Mouse (Mus musculus) hindbrain, embryonic 15.5 days (tissue): ENCODE measurements around the gene Mark3. TPM values are rescaled to one million over a fixed set of nuclear protein-coding genes. Genes with fewer than 3 reads are reported as not detected.
"Not testable (repeated sequence)": the region's sequence is repeated elsewhere in the genome, so short reads cannot be mapped to it uniquely, and the experiment has no call there.

Experiments used
- ATAC-seq: fragments of 200-750 bp; cut with Nextera tagmentation; 2 replicates; pipeline ENCODE4 v1.8.0; 2017; ENCODE audit warnings: low read depth, moderate number of reproducible peaks, moderate TSS enrichment; ENCODE audit not compliant: low FRiP score
- H3K27ac ChIP-seq: fragments of 300-500 bp; sonication (generic); replicated peaks from 2 replicates; pipeline ENCODE4 v1.5.1; 2015; ENCODE audit warnings: mild to moderate bottlenecking, inconsistent platforms
- H3K27me3 ChIP-seq: fragments of 300-500 bp; sonication (generic); 2 replicates; pipeline ENCODE4 v1.6.1; 2015; ENCODE audit warnings: control low read depth, inconsistent platforms
- H3K36me3 ChIP-seq: fragments of 300-500 bp; sonication (generic); 2 replicates; pipeline ENCODE4 v1.6.1; 2015; ENCODE audit warnings: control low read depth, inconsistent platforms
- H3K4me1 ChIP-seq: fragments of 300-500 bp; sonication (generic); replicated peaks from 2 replicates; pipeline ENCODE4 v1.6.1; 2015; ENCODE audit warnings: control low read depth, inconsistent platforms
- H3K4me2 ChIP-seq: fragments of 300-500 bp; sonication (generic); 2 replicates; pipeline ENCODE4 v1.6.1; 2015; ENCODE audit warnings: moderate library complexity, mild to moderate bottlenecking, inconsistent platforms
- H3K4me3 ChIP-seq: fragments of 300-500 bp; sonication (generic); 2 replicates; pipeline ENCODE4 v1.5.1; 2015; ENCODE audit warnings: mild to moderate bottlenecking, inconsistent platforms
- H3K9ac ChIP-seq: fragments of 300-500 bp; sonication (generic); 2 replicates; pipeline ENCODE4 v1.6.1; 2015; ENCODE audit warnings: inconsistent platforms
- H3K9me3 ChIP-seq: fragments of 300-500 bp; sonication (generic); 2 replicates; pipeline ENCODE4 v1.6.1; 2016; ENCODE audit warnings: control low read depth, inconsistent platforms
- WGBS: fragments of 180-500 bp; shearing (Covaris S2); methylation state at CpG from one replicate; pipeline ENCODE4 v1.1.7; 2015; 5-methylcytosine and 5-hydroxymethylcytosine counted together
- polyA plus RNA-seq: library from polyadenylated mRNA; unstranded; fragments of >200 nt; fragmentation: Nextera tagmentation; extraction: Ambion mirVana; gene quantifications from 2 replicates; pipeline ENCODE4 v1.2.1, GENCODE M21; 2015

Mark3 gene
- polyA plus RNA-seq, 1 experiment from 2014 or later, result 52.2 TPM

DNA sequence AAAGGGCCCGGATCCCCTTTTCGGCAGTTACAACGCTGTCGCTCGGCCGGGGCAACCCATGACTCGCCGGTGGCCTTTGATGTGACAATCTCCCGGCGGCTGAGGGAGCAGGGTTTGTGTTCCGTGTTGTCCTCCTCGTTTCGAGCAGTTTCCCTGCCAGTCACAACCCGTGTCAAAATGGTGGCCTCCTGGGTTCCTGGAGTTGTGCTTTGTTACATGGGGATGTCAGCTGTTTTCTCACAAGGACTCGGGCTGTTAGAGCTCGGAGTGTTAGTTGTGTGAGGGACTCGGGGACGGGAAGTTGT, 35.3 kb upstream of the Mark3 start:
- H3K9ac ChIP-seq, result peak overlapping the region; percentile 96
- peak overlapping the region; percentile 98 for H3K4me3 ChIP-seq
- H3K27ac ChIP-seq, result peak overlapping the region; percentile 99
- H3K36me3 ChIP-seq, result peaks cover 47% of the 10 kb centered on the region
- H3K9me3 ChIP-seq, result no peaks in the 10 kb centered on the region
- no peaks in the 10 kb centered on the region for H3K27me3 ChIP-seq
- peaks cover 32% of the 10 kb centered on the region for H3K4me1 ChIP-seq
- WGBS, result 1% methylated on average over 18 of the region's 18 CpGs
- peak overlapping the region; percentile 81 for H3K4me2 ChIP-seq
- ATAC-seq, result no peak

DNA sequence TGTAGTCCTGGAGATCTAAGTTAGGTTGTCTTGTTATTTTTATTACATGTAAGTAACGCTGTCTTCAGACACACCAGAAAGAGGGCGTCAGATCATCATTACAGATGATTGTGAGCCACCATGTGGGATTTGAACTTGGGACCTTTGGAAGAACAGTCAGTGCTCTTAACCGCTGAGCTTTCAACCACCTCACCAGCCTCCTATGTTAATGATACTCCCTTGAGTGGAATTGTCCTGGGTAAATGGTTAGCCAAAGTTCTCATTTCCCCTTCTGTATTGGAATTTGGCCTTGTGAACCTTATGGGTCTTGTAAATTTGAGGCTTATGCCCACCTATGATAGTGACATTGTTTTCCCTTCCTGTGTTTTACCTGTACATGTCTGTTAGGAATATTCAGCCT, 27.3 kb upstream of the Mark3 start:
- no peaks in the 10 kb centered on the region for H3K9me3 ChIP-seq
- no peak for ATAC-seq
- H3K4me3 ChIP-seq, result no peak overlapping the region
- H3K4me1 ChIP-seq, result no peaks in the 10 kb centered on the region
- no peak overlapping the region for H3K9ac ChIP-seq
- 95% methylated on average over 3 of the region's 3 CpGs for WGBS
- H3K27me3 ChIP-seq, result no peaks in the 10 kb centered on the region
- no peak overlapping the region for H3K27ac ChIP-seq
- H3K36me3 ChIP-seq, result peaks cover 54% of the 10 kb centered on the region
- H3K4me2 ChIP-seq, result no peak overlapping the region

DNA sequence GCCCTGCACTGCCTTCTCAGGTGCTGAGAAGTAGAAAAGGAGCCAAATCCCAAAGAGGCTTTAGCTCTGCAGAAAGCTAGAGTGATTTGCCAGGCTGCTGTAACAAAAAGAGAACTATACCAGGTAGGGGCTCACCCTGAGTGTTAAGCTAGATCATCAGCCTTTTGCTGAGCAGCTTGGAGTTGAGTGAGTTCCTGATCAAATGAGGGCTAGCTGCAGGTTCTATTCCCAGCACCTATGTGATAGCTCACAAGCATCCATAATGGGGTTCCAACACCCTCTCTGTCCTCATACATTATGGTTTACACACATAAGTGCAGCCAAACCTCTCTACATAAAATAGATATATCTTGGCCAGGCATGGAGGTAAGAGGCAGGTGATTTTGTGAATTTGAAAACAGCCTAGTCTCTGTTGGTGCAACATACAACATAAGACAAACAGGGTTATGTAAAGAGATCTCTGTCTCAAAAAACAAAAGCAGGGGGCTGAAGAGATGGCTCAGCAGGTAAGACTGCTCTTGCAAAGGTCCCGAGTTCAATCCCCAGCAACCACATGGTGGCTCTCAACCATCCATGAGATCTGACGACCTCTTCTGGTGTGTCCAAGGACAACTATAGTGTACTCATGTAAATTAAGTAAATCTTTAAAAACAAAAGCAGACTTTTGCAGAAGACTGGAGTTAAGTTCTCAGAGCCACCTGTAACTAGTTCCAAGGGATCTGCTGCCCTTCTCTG, 25.6 kb upstream of the Mark3 start:
- Histone ChIP-seq H3K4me1 (no peaks in the 10 kb centered on the region), H3K27ac (no peak overlapping the region), H3K4me3 (no peak overlapping the region), H3K36me3 (peaks cover 37% of the 10 kb centered on the region), H3K9me3 (no peaks in the 10 kb centered on the region), H3K9ac (no peak overlapping the region), H3K4me2 (no peak overlapping the region), H3K27me3 (no peaks in the 10 kb centered on the region)
- ATAC-seq, result no peak
- WGBS, result 60% methylated on average over 2 of the region's 2 CpGs

DNA sequence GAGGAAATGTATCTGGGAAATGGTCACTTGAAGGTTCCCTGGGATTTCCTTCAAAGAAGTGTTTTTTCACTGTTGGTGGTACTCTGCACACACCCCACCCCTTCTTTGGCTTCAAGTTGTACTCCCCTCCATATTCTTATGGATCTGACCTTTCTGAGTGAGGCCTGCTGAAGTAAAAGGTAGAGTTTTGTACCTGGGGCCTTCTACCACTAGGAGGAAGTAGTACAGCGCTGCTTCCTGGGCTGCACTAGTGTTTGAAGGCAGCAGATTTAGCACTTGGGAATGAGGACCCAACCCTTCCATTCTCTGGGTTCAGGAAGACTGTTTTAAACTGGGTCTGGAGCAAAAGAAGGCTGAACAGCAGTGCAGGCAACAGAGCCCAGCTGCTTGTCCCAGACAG, 23.6 kb upstream of the Mark3 start:
- H3K4me1 ChIP-seq, result no peaks in the 10 kb centered on the region
- H3K4me3 ChIP-seq, result no peak overlapping the region
- H3K9me3 ChIP-seq, result no peaks in the 10 kb centered on the region
- ATAC-seq, result no peak
- peaks cover 22% of the 10 kb centered on the region for H3K36me3 ChIP-seq
- no peak overlapping the region for H3K4me2 ChIP-seq
- H3K9ac ChIP-seq, result no peak overlapping the region
- no peak overlapping the region for H3K27ac ChIP-seq
- H3K27me3 ChIP-seq, result no peaks in the 10 kb centered on the region
- WGBS, result 54% methylated on average over 1 of the region's 1 CpGs

DNA sequence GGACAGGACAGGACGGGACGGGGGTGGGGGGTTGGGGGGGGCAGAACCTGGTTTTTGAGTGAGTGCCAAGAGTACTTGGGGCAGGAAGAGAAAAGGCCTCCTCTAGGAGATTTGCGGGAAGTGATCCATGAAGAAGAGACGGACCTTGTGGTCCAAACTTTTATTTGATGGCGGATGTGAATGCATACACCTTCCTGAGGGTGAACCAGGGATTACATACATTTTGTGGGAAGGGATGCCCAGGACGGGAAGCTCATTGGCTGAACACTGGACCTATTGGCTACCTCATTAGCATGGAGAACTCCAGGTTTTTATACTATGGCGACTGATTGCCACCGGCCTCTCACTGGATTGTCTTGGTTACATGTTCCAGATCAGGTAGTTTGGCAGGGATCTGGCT, 22.0 kb upstream of the Mark3 start:
- no peaks in the 10 kb centered on the region for H3K27me3 ChIP-seq
- H3K9me3 ChIP-seq, result no peaks in the 10 kb centered on the region
- H3K4me1 ChIP-seq, result no peaks in the 10 kb centered on the region
- no peak overlapping the region for H3K27ac ChIP-seq
- H3K4me2 ChIP-seq, result no peak overlapping the region
- H3K4me3 ChIP-seq, result no peak overlapping the region
- H3K9ac ChIP-seq, result no peak overlapping the region
- H3K36me3 ChIP-seq, result peaks cover 12% of the 10 kb centered on the region
- WGBS, result 77% methylated on average over 8 of the region's 8 CpGs
- no peak for ATAC-seq

DNA sequence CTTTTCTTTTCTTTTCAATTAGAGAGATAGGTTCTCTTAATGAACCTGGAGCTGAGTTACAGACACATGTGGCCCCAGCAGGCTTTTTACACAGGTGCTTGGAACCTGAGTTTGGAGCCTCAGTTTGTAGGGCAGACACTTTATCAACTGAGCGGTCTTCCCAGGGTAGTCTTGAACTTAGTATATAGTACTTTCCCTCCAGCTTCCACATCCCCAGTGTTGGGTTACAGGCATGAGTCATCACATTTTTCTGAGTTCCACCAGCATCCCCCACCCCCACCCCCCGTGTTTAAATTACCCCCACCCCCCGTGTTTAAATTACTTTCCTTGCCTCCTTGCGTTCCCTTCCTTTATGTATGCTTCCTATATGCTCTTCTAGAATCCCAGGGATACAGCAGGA, 19.0 kb upstream of the Mark3 start:
- peaks cover 9% of the 10 kb centered on the region; the same call in 1 of the 2 replicates for H3K4me1 ChIP-seq
- H3K4me2 ChIP-seq, result no peak overlapping the region
- no peak overlapping the region for H3K27ac ChIP-seq
- H3K9me3 ChIP-seq, result no peaks in the 10 kb centered on the region
- no peak overlapping the region for H3K4me3 ChIP-seq
- no peak overlapping the region for H3K9ac ChIP-seq
- no peaks in the 10 kb centered on the region for H3K27me3 ChIP-seq
- WGBS, result 80% methylated on average over 4 of the region's 4 CpGs
- no peak for ATAC-seq
- no peaks in the 10 kb centered on the region for H3K36me3 ChIP-seq

DNA sequence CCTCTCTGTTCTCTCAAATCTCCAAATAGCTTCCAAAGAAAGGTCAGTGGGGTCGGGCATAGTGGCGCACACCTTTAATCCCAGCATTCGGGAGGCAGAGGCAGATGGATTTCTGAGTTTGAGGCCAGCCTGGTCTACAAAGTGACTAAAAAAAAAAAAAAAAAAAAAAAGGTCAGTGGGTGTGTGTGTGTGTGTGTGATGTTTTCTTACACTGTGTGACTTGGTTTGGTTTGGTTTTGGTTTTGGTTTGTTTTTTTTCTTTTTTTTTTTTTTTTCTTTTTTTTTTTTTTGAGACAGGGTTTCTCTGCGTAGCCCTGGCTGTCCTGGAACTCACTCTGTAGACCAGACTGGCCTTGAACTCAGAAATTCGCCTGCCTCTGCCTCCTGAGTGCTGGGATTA, 18.4 kb upstream of the Mark3 start:
- WGBS, result 85% methylated on average over 5 of the region's 5 CpGs
- H3K27me3 ChIP-seq, ATAC-seq, H3K27ac ChIP-seq, H3K36me3 ChIP-seq, H3K4me2 ChIP-seq, H3K9me3 ChIP-seq, H3K4me3 ChIP-seq, H3K9ac ChIP-seq: not testable (repeated sequence)
- H3K4me1 ChIP-seq, result peaks cover 12% of the 10 kb centered on the region; the same call in 1 of the 2 replicates

DNA sequence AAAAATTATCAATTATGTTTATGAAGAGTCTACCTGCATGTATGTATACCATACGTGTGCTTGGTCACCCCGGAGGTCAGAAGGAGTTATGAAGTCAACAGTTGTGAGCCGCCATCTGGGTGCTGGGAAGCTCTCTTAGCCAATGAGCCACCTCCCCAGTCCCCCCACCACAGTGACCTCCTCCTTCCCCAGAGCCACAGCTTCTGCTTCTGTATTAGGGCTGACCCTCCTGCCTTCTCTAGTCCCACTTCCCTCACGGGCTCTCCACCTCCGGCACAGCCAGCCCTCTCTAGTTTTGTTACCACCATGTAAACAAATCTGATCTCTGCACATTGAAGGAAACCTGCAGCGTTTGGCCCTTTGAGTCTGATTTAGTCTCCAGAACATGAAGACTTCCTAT, 16.8 kb upstream of the Mark3 start:
- WGBS, result 73% methylated on average over 6 of the region's 6 CpGs
- Histone ChIP-seq H3K27me3 (no peaks in the 10 kb centered on the region), H3K27ac (no peak overlapping the region), H3K9me3 (no peaks in the 10 kb centered on the region), H3K4me3 (no peak overlapping the region), H3K9ac (no peak overlapping the region), H3K36me3 (no peaks in the 10 kb centered on the region), H3K4me1 (peaks cover 12% of the 10 kb centered on the region; the same call in 1 of the 2 replicates), H3K4me2 (no peak overlapping the region)
- no peak for ATAC-seq

DNA sequence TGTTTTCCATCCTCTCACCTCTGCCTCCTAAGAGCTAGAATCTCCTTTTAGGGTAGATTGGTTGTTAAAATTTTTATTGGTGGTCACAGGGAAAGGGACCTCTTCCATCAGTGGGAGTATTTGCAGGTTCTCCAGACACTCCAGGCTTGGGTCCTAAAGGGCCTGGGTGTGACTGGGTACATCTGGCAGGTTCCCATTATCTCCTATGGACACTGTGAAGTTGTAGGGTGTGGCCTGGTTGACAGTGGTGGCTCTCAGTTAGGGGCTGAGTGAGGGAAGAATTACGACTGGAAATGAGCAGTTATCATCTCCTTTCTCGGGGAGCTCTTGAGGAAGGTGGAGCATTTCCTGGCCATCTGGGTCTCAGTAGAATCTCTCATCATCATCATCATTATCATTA, 15.7 kb upstream of the Mark3 start:
- WGBS, result 70% methylated on average over 2 of the region's 2 CpGs
- ATAC-seq, result no peak
- H3K4me1 ChIP-seq, result peaks cover 12% of the 10 kb centered on the region; the same call in 1 of the 2 replicates

DNA sequence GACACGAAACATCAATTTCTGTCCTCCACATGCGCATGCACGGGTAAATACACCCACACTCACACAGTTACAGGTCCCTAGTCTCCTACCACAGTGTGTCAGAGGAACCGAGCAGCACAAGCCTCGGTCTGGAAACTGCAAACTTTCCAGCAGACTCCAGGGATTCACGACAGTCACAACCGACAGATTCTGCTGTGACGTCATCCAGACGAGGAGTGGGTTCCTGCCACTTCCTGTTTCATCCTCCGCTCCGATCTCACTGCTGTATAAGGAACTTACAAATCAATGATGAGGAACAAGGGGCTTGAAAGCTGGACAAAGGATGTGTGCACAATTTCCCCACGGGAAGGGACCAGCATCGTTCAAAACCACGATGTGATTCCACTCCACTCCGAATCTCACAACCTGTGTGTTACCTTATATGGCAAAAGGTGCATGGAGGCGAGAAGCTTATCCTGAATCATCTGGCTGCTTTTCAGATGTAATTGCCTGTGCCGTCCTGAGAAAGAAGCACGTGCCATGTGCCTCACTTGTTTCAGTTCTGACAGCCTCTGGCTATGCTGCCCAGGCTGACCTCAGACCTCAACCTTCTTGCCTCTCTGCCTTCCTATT, 14.6 kb upstream of the Mark3 start:
- Histone ChIP-seq H3K4me3 (peak overlapping the region; percentile 17), H3K27me3 (no peaks in the 10 kb centered on the region), H3K9me3 (no peaks in the 10 kb centered on the region), H3K36me3 (no peaks in the 10 kb centered on the region), H3K27ac (peak overlapping the region; percentile 52), H3K4me2 (peak overlapping the region; percentile 37), H3K4me1 (peaks cover 12% of the 10 kb centered on the region; the same call in 1 of the 2 replicates), H3K9ac (no peak overlapping the region)
- ATAC-seq, result peak; percentile 38; the same call in 1 of the 2 replicates
- 54% methylated on average over 18 of the region's 18 CpGs for WGBS

More for the DNA sequence above, 15.7 kb upstream of the Mark3 start:
- no peak overlapping the region for H3K4me3 ChIP-seq
- no peaks in the 10 kb centered on the region for H3K9me3 ChIP-seq
- no peaks in the 10 kb centered on the region for H3K36me3 ChIP-seq
- no peak overlapping the region for H3K9ac ChIP-seq
- H3K27ac ChIP-seq, result no peak overlapping the region
- no peaks in the 10 kb centered on the region for H3K27me3 ChIP-seq
- H3K4me2 ChIP-seq, result no peak overlapping the region

DNA sequence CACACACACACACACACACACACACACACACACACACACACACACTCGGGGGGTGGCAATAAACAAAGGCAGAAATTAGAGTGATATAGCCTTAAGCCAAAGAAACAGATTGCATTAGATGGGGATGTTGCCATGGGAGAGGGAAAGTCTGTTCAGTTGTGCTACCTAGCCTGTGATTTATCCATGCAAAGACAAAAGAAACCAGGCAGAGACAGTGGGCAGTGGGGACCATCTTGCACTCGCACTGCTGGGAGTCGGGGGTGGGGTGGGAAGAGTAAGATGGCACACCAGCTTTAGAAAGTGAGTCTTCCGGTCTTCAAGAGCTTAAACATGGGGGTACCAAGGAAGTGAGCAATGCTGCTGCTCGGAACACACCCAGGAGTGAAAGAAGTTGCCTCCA, 14.0 kb upstream of the Mark3 start:
- 0 out of 2 replicates have a peak, but pooled peaks have one; percentile 51 for ATAC-seq
- Histone ChIP-seq H3K9me3 (no peaks in the 10 kb centered on the region), H3K4me2 (peak overlapping the region; percentile 37), H3K9ac (no peak overlapping the region), H3K36me3 (no peaks in the 10 kb centered on the region), H3K4me1 (peaks cover 12% of the 10 kb centered on the region; the same call in 1 of the 2 replicates), H3K4me3 (no peak overlapping the region), H3K27me3 (no peaks in the 10 kb centered on the region), H3K27ac (peak overlapping the region; percentile 52)
- 49% methylated on average over 5 of the region's 5 CpGs for WGBS

DNA sequence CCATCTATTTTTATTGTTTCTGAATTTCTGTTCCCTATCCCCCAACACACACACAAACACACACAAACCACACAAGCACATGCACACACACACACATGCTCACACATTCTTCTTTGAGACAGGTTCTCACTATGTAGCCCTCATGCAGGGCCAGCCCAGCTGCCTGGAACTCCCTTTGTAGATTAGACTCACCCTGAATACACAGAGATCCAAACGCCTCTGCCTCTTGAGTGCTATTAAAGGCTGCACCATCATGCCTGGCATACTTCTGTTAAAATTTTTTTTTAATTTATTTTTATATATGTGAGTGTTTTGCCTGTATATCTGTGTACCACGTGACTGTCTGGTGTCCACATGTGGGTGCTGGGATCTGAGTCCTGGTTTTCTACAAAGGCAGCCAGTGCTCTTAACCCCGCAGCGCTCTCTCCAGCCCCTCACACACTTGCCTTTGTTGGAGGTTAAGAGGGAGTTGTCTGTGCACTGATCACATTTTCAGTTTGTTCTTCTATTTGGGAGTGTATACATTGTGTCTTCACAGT, 12.0 kb upstream of the Mark3 start:
- no peak for ATAC-seq
- WGBS, result 49% methylated on average over 4 of the region's 4 CpGs
- no peak overlapping the region for H3K9ac ChIP-seq
- H3K9me3 ChIP-seq, result no peaks in the 10 kb centered on the region
- H3K4me1 ChIP-seq, result peaks cover 12% of the 10 kb centered on the region; the same call in 1 of the 2 replicates
- H3K27me3 ChIP-seq, result no peaks in the 10 kb centered on the region
- no peak overlapping the region for H3K4me3 ChIP-seq
- no peaks in the 10 kb centered on the region for H3K36me3 ChIP-seq
- H3K27ac ChIP-seq, result no peak overlapping the region
- H3K4me2 ChIP-seq, result no peak overlapping the region
